Mouse (Mus musculus) right cerebral cortex, postnatal 14 days (tissue): ENCODE results near the gene B4galnt2.
"Not testable (repeated sequence)": the region's sequence is repeated elsewhere in the genome, so short reads cannot be mapped to it uniquely, and the experiment has no call there.

Experiments
- DNase-seq: peaks from one replicate; pipeline ENCODE4 v3.0.0; 2022

B4galnt2 gene

GRCm38 (mm10) chr11:95914571-95914991 lies at the start of gene B4galnt2:
Gene B4galnt2 (minus strand): TSS chr11:95914891.
- peak; percentile 37 for DNase-seq

- DNase-seq, result no peak
These were observed 48.6 kb upstream of the B4galnt2 start for GRCm38 (mm10) chr11:95963304-95963703.

- DNase-seq, result no peak
These were observed 44.5 kb upstream of the B4galnt2 start for GRCm38 (mm10) chr11:95959152-95959551.

GRCm38 (mm10) chr11:95958251-95958650 lies 43.6 kb upstream of the B4galnt2 start:
- no peak for DNase-seq

- no peak for DNase-seq
These were observed 42.7 kb upstream of the B4galnt2 start for GRCm38 (mm10) chr11:95957407-95957806.

- DNase-seq, result no peak
These were observed 38.6 kb upstream of the B4galnt2 start for GRCm38 (mm10) chr11:95953313-95953712.

- no peak for DNase-seq
These were observed 31.3 kb upstream of the B4galnt2 start for GRCm38 (mm10) chr11:95945838-95946472.

GRCm38 (mm10) chr11:95939828-95940507 lies 25.3 kb upstream of the B4galnt2 start:
- no peak for DNase-seq

- no peak for DNase-seq
These were observed 21.7 kb upstream of the B4galnt2 start for GRCm38 (mm10) chr11:95936409-95936808.

GRCm38 (mm10) chr11:95932168-95932567 lies 17.5 kb upstream of the B4galnt2 start:
- DNase-seq, result not testable (repeated sequence)

- DNase-seq, result no peak
These were observed 11.7 kb upstream of the B4galnt2 start for GRCm38 (mm10) chr11:95926398-95926797.

GRCm38 (mm10) chr11:95925976-95926375 lies 11.3 kb upstream of the B4galnt2 start:
- no peak for DNase-seq

- no peak for DNase-seq
These were observed 9.5 kb upstream of the B4galnt2 start for GRCm38 (mm10) chr11:95924215-95924614.

GRCm38 (mm10) chr11:95923477-95923876 lies 8.8 kb upstream of the B4galnt2 start:
- not testable (repeated sequence) for DNase-seq

- no peak for DNase-seq
These were observed 7.4 kb upstream of the B4galnt2 start for GRCm38 (mm10) chr11:95921991-95922621.

- DNase-seq, result no peak
These were observed 1.7 kb upstream of the B4galnt2 start for GRCm38 (mm10) chr11:95916426-95916825.

GRCm38 (mm10) chr11:95915006-95915710 lies 467 bp upstream of the B4galnt2 start:
- DNase-seq, result no peak

- no peak for DNase-seq
These were observed 628 bp downstream of the B4galnt2 start for GRCm38 (mm10) chr11:95913959-95914566.

- DNase-seq, result no peak
These were observed 3.1 kb downstream of the B4galnt2 start for GRCm38 (mm10) chr11:95911579-95911978.

GRCm38 (mm10) chr11:95907805-95908524 lies 6.7 kb downstream of the B4galnt2 start:
- no peak for DNase-seq

GRCm38 (mm10) chr11:95904290-95904689 lies 10.4 kb downstream of the B4galnt2 start:
- no peak for DNase-seq
